Mouse (Mus musculus): ENCODE results near the gene Snx25. TPM values are rescaled to one million over a fixed set of nuclear protein-coding genes. Genes with fewer than 3 reads are reported as not detected.

Gene Snx25
- 2.6 and 2.7 TPM in 2 replicates for polyA plus RNA-seq (2016; fragmentation: Nextera tagmentation; extraction: Ambion mirVana)

- peak; percentile 82 for DNase-seq (ENCODE audit: extremely low spot score, low spot score)
- 3% methylated on average over 87 of the region's 103 CpGs for WGBS
- H3K27me3 ChIP-seq (ENCODE audit: poor library complexity, severe bottlenecking): peaks cover 47% of the 10 kb centered on the region
- no peaks in the 10 kb centered on the region for H3K9me3 ChIP-seq
- no peaks in the 10 kb centered on the region for H3K36me3 ChIP-seq (replicated peaks)
- peak within 1 kb of the TSS; percentile 85 for H3K27ac ChIP-seq
- H3K4me3 ChIP-seq: peak within 1 kb of the TSS; percentile 83
- H3K4me1 ChIP-seq: peaks cover 18% of the 10 kb centered on the region
These were observed at the start of gene Snx25 for GRCm38 (mm10) chr8:46152064-46153031. Gene Snx25, minus strand, starts transcription at chr8:46152159.

GRCm38 (mm10) chr8:46197673-46198072, 45.7 kb upstream of the Snx25 start:
- Histone ChIP-seq H3K27ac (no peak overlapping the region), H3K9me3 (no peaks in the 10 kb centered on the region), H3K4me3 (no peak overlapping the region), H3K4me1 (no peaks in the 10 kb centered on the region), H3K36me3 (replicated peaks) (peaks cover 52% of the 10 kb centered on the region), H3K27me3 (ENCODE audit: poor library complexity, severe bottlenecking) (no peaks in the 10 kb centered on the region)
- 88% methylated on average over 5 of the region's 5 CpGs for WGBS
- no peak for DNase-seq (ENCODE audit: extremely low spot score, low spot score)

GRCm38 (mm10) chr8:46196877-46197276, 44.9 kb upstream of the Snx25 start:
- WGBS: 91% methylated on average over 3 of the region's 3 CpGs
- Histone ChIP-seq H3K36me3 (replicated peaks) (peaks cover 50% of the 10 kb centered on the region), H3K27me3 (ENCODE audit: poor library complexity, severe bottlenecking) (no peaks in the 10 kb centered on the region), H3K9me3 (no peaks in the 10 kb centered on the region), H3K4me1 (no peaks in the 10 kb centered on the region), H3K27ac (no peak overlapping the region), H3K4me3 (no peak overlapping the region)
- no peak for DNase-seq (ENCODE audit: extremely low spot score, low spot score)

GRCm38 (mm10) chr8:46193100-46193499, 41.1 kb upstream of the Snx25 start:
- WGBS: 92% methylated on average over 8 of the region's 8 CpGs
- H3K4me1 ChIP-seq: no peaks in the 10 kb centered on the region
- H3K36me3 ChIP-seq (replicated peaks): peaks cover 38% of the 10 kb centered on the region

GRCm38 (mm10) chr8:46185361-46185760, 33.4 kb upstream of the Snx25 start:
- DNase-seq (ENCODE audit: extremely low spot score, low spot score): peak; percentile 45
- 6% methylated on average over 2 of the region's 2 CpGs for WGBS
- Histone ChIP-seq H3K4me1 (no peaks in the 10 kb centered on the region), H3K4me3 (no peak overlapping the region), H3K27me3 (ENCODE audit: poor library complexity, severe bottlenecking) (no peaks in the 10 kb centered on the region), H3K36me3 (replicated peaks) (peaks cover 12% of the 10 kb centered on the region), H3K27ac (no peak overlapping the region), H3K9me3 (no peaks in the 10 kb centered on the region)

More at GRCm38 (mm10) chr8:46193100-46193499, 41.1 kb upstream of the Snx25 start:
- DNase-seq (ENCODE audit: extremely low spot score, low spot score): no peak
- Histone ChIP-seq H3K9me3 (no peaks in the 10 kb centered on the region), H3K4me3 (no peak overlapping the region), H3K27ac (no peak overlapping the region), H3K27me3 (ENCODE audit: poor library complexity, severe bottlenecking) (no peaks in the 10 kb centered on the region)

GRCm38 (mm10) chr8:46180136-46180535, 28.2 kb upstream of the Snx25 start:
- peaks cover 22% of the 10 kb centered on the region for H3K36me3 ChIP-seq (replicated peaks)
- H3K27me3 ChIP-seq (ENCODE audit: poor library complexity, severe bottlenecking): no peaks in the 10 kb centered on the region
- WGBS: 95% methylated on average over 7 of the region's 7 CpGs
- H3K4me3 ChIP-seq: no peak overlapping the region
- no peaks in the 10 kb centered on the region for H3K9me3 ChIP-seq
- H3K27ac ChIP-seq: no peak overlapping the region
- DNase-seq (ENCODE audit: extremely low spot score, low spot score): no peak
- H3K4me1 ChIP-seq: no peaks in the 10 kb centered on the region

GRCm38 (mm10) chr8:46173651-46174050, 21.7 kb upstream of the Snx25 start:
- H3K4me3 ChIP-seq: no peak overlapping the region
- WGBS: 84% methylated on average over 2 of the region's 2 CpGs
- no peaks in the 10 kb centered on the region for H3K9me3 ChIP-seq
- no peaks in the 10 kb centered on the region for H3K4me1 ChIP-seq
- peaks cover 34% of the 10 kb centered on the region for H3K36me3 ChIP-seq (replicated peaks)
- H3K27ac ChIP-seq: no peak overlapping the region
- DNase-seq (ENCODE audit: extremely low spot score, low spot score): no peak
- no peaks in the 10 kb centered on the region for H3K27me3 ChIP-seq (ENCODE audit: poor library complexity, severe bottlenecking)

GRCm38 (mm10) chr8:46163870-46164190, 11.9 kb upstream of the Snx25 start:
- H3K4me3 ChIP-seq: peak overlapping the region; percentile 76
- H3K4me1 ChIP-seq: peaks cover 22% of the 10 kb centered on the region
- H3K9me3 ChIP-seq: peaks cover 1% of the 10 kb centered on the region; the same call in 1 of the 2 replicates
- no peaks in the 10 kb centered on the region for H3K36me3 ChIP-seq (replicated peaks)
- WGBS: under 1% methylated on average over 25 of the region's 25 CpGs
- H3K27me3 ChIP-seq (ENCODE audit: poor library complexity, severe bottlenecking): no peaks in the 10 kb centered on the region
- H3K27ac ChIP-seq: peak overlapping the region; percentile 95
- no peak for DNase-seq (ENCODE audit: extremely low spot score, low spot score)

- H3K4me1 ChIP-seq: peaks cover 22% of the 10 kb centered on the region
- 3% methylated on average over 71 of the region's 77 CpGs for WGBS
- DNase-seq (ENCODE audit: extremely low spot score, low spot score): peak; percentile 94
- H3K9me3 ChIP-seq: peaks cover 5% of the 10 kb centered on the region; the same call in 1 of the 2 replicates
- H3K36me3 ChIP-seq (replicated peaks): no peaks in the 10 kb centered on the region
- peak overlapping the region; percentile 95 for H3K27ac ChIP-seq
- peak overlapping the region; percentile 76 for H3K4me3 ChIP-seq
- H3K27me3 ChIP-seq (ENCODE audit: poor library complexity, severe bottlenecking): no peaks in the 10 kb centered on the region
These were observed 11.3 kb upstream of the Snx25 start for GRCm38 (mm10) chr8:46162953-46163869.

- Histone ChIP-seq H3K36me3 (replicated peaks) (no peaks in the 10 kb centered on the region), H3K27ac (no peak overlapping the region), H3K27me3 (ENCODE audit: poor library complexity, severe bottlenecking) (peaks cover 47% of the 10 kb centered on the region), H3K4me1 (peaks cover 18% of the 10 kb centered on the region), H3K4me3 (peak overlapping the region; percentile 83), H3K9me3 (no peaks in the 10 kb centered on the region)
- no peak for DNase-seq (ENCODE audit: extremely low spot score, low spot score)
- 30% methylated on average over 2 of the region's 2 CpGs for WGBS
These were observed 1.1 kb upstream of the Snx25 start for GRCm38 (mm10) chr8:46153042-46153441.

GRCm38 (mm10) chr8:46151202-46152062, 527 bp downstream of the Snx25 start, which contains the start of gene Cfap97:
Gene Cfap97, plus strand, starts transcription at chr8:46151771.
- Histone ChIP-seq H3K27me3 (ENCODE audit: poor library complexity, severe bottlenecking) (peaks cover 47% of the 10 kb centered on the region), H3K4me1 (peaks cover 21% of the 10 kb centered on the region), H3K9me3 (no peaks in the 10 kb centered on the region), H3K4me3 (peak within 1 kb of the TSS; percentile 83), H3K27ac (peak within 1 kb of the TSS; percentile 85), H3K36me3 (replicated peaks) (no peaks in the 10 kb centered on the region)
- WGBS: 2% methylated on average over 71 of the region's 75 CpGs
- DNase-seq (ENCODE audit: extremely low spot score, low spot score): peak; percentile 64

- DNase-seq (ENCODE audit: extremely low spot score, low spot score): no peak
- no peak overlapping the region for H3K27ac ChIP-seq
- WGBS: 78% methylated on average over 9 of the region's 9 CpGs
- no peak overlapping the region for H3K4me3 ChIP-seq
- peaks cover 41% of the 10 kb centered on the region for H3K27me3 ChIP-seq (ENCODE audit: poor library complexity, severe bottlenecking)
- no peaks in the 10 kb centered on the region for H3K36me3 ChIP-seq (replicated peaks)
- peaks cover 27% of the 10 kb centered on the region for H3K4me1 ChIP-seq
- H3K9me3 ChIP-seq: no peaks in the 10 kb centered on the region
These were observed 2.2 kb downstream of the Snx25 start for GRCm38 (mm10) chr8:46149782-46150181.
